Mouse (Mus musculus) forebrain, embryonic 16.5 days (tissue): Measurements from ENCODE around the gene Psg16. TPM values are rescaled to one million over a fixed set of nuclear protein-coding genes. Genes with fewer than 3 reads are reported as not detected.

Experiments
- ATAC-seq: fragments of 200-750 bp; cut with Nextera tagmentation; 2 replicates; pipeline ENCODE4 v1.8.0; 2017; ENCODE audit warnings: mild to moderate bottlenecking, moderate library complexity
- H3K27ac ChIP-seq: fragments of 300-500 bp; sonication (generic); 2 replicates; pipeline ENCODE4 v1.5.1; 2014; ENCODE audit warnings: low read length, control low read depth
- H3K27me3 ChIP-seq: fragments of 300-500 bp; sonication (generic); replicated peaks from 2 replicates; pipeline ENCODE4 v1.6.1; 2014; ENCODE audit warnings: low read length; ENCODE audit not compliant: control insufficient read depth, insufficient read depth
- H3K36me3 ChIP-seq: fragments of 300-500 bp; sonication (generic); 2 replicates; pipeline ENCODE4 v1.6.1; 2014; ENCODE audit not compliant: control insufficient read depth, insufficient read depth
- H3K4me1 ChIP-seq: fragments of 300-500 bp; sonication (generic); replicated peaks from 2 replicates; pipeline ENCODE4 v1.6.1; 2014; ENCODE audit warnings: low read length; ENCODE audit not compliant: control insufficient read depth, insufficient read depth
- H3K4me2 ChIP-seq: fragments of 300-500 bp; sonication (generic); 2 replicates; pipeline ENCODE4 v1.6.1; 2014; ENCODE audit warnings: mild to moderate bottlenecking, low read length, control low read depth
- H3K4me3 ChIP-seq: fragments of 300-500 bp; sonication (generic); replicated peaks from 2 replicates; pipeline ENCODE4 v1.5.1; 2014; ENCODE audit warnings: mild to moderate bottlenecking, low read length, control low read depth
- H3K9ac ChIP-seq: fragments of 300-500 bp; sonication (generic); replicated peaks from 2 replicates; pipeline ENCODE4 v1.6.1; 2014; ENCODE audit warnings: low read depth, low read length, control low read depth
- H3K9me3 ChIP-seq: fragments of 300-500 bp; sonication (generic); 2 replicates; pipeline ENCODE4 v1.6.1; 2016; ENCODE audit warnings: low read length; ENCODE audit not compliant: control insufficient read depth
- WGBS: fragments of 180-500 bp; shearing (Covaris S2); extraction: QIAGEN DNeasy Blood & Tissue Kit; methylation state at CpG from one replicate; pipeline ENCODE4 v1.1.7; 2014; 5-methylcytosine and 5-hydroxymethylcytosine counted together
- polyA plus RNA-seq: library from polyadenylated mRNA; unstranded; fragments of >200 nt; fragmentation: Nextera tagmentation; extraction: Ambion mirVana; gene quantifications from 2 replicates; pipeline ENCODE4 v1.2.1, GENCODE M21; 2015

The Psg16 gene
- 2.2 and 3.4 TPM in 2 replicates for polyA plus RNA-seq

DNA sequence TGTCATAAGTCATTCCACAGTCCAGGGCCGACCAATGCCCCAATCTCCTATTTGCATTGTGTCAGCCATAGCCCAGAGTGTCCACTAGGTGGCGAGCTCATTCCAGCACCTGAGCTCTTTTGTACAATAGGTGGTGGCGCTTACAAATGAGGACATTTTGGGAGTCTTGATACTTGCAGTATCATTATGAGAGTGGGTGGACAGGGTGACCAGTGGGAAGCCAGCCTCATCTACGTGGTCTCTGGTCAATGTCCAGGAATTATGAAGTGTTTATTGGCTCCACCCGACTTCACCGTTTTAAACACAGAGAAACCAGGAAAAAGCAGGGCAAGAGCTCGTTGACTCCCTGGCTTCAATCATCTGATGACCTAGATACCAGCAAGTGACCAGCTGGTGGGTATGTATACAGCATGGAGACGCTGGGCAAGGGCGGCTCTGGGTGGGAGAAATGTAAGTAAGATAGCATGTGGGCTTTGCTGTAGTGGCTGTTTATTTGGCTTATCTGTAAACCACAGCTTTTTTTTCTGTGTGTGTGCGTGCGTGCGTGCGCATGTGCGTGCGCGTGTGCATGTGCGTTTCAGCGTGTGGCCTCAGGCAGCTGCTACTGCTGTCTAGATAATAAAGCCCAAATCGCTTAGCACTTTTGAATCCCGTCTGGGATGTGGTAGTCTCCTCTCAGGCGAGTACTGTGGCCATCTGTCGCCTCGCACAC is at the start of gene Psg16:
Psg16 (plus strand) TSS at position 137 of the 712 bp plus-strand sequence.
- H3K4me1 ChIP-seq, result no peaks in the 10 kb centered on the region
- no peaks in the 10 kb centered on the region for H3K27me3 ChIP-seq
- H3K27ac ChIP-seq, result no peak within 1 kb of the TSS
- WGBS, result 64% methylated on average over 23 of the region's 23 CpGs
- H3K4me2 ChIP-seq, result peak within 1 kb of the TSS; percentile 13
- 0 out of 2 replicates have a peak within 1 kb of the TSS, but pooled peaks have one; percentile 8 for H3K4me3 ChIP-seq
- H3K36me3 ChIP-seq, result no peaks in the 10 kb centered on the region
- no peaks in the 10 kb centered on the region for H3K9me3 ChIP-seq
- peak within 1 kb of the TSS; percentile 12; the same call in 1 of the 2 replicates for H3K9ac ChIP-seq
- peak; percentile 71 for ATAC-seq

- H3K9me3 ChIP-seq, result no peaks in the 10 kb centered on the region
- peaks cover 20% of the 10 kb centered on the region for H3K4me1 ChIP-seq
- 83% methylated on average over 6 of the region's 6 CpGs for WGBS
- H3K4me2 ChIP-seq, result no peak overlapping the region
- H3K4me3 ChIP-seq, result no peak overlapping the region
- ATAC-seq, result no peak
- H3K9ac ChIP-seq, result no peak overlapping the region
- H3K27ac ChIP-seq, result no peak overlapping the region
- peaks cover 10% of the 10 kb centered on the region for H3K36me3 ChIP-seq
- H3K27me3 ChIP-seq, result no peaks in the 10 kb centered on the region
Measured at GRCm38 (mm10) chr7:17024141-17024540, 49.7 kb upstream of the Psg16 start.

- peaks cover 10% of the 10 kb centered on the region for H3K36me3 ChIP-seq
- H3K9ac ChIP-seq, result no peak overlapping the region
- 83% methylated on average over 10 of the region's 10 CpGs for WGBS
- peaks cover 20% of the 10 kb centered on the region for H3K4me1 ChIP-seq
- no peaks in the 10 kb centered on the region for H3K27me3 ChIP-seq
- ATAC-seq, result no peak
- H3K4me3 ChIP-seq, result no peak overlapping the region
- H3K4me2 ChIP-seq, result no peak overlapping the region
- H3K27ac ChIP-seq, result no peak overlapping the region
- no peaks in the 10 kb centered on the region for H3K9me3 ChIP-seq
Measured at GRCm38 (mm10) chr7:17024814-17025504, 48.9 kb upstream of the Psg16 start.

DNA sequence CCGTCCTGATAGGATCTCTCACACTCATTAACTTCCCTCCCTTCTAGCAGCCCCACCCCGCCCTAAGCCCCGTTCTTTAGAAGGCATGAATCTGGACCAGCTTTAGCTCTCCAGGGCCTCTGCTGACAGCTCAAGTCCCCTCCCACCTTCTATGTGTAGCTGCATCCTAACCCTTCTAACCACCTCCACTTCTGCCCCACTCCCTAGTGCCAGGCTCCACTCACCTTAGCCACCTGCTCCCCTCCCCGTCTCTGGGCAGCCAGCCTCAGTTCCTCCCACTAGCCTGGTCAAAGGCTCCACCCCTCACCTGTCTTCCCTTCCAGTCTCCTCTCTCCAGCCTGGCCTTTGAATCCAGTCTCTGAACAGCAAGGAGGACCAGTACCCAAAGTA is 48.3 kb upstream of the Psg16 start:
- no peak overlapping the region for H3K9ac ChIP-seq
- no peak overlapping the region for H3K4me3 ChIP-seq
- H3K4me1 ChIP-seq, result peaks cover 20% of the 10 kb centered on the region
- no peak overlapping the region for H3K4me2 ChIP-seq
- no peak for ATAC-seq
- H3K36me3 ChIP-seq, result peaks cover 10% of the 10 kb centered on the region
- H3K27me3 ChIP-seq, result no peaks in the 10 kb centered on the region
- H3K27ac ChIP-seq, result no peak overlapping the region
- no peaks in the 10 kb centered on the region for H3K9me3 ChIP-seq
- WGBS, result 79% methylated on average over 4 of the region's 4 CpGs

- Histone ChIP-seq H3K27ac (no peak overlapping the region), H3K4me1 (peaks cover 20% of the 10 kb centered on the region), H3K27me3 (no peaks in the 10 kb centered on the region), H3K36me3 (peaks cover 9% of the 10 kb centered on the region), H3K9me3 (no peaks in the 10 kb centered on the region), H3K4me2 (peak overlapping the region; percentile 92), H3K4me3 (no peak overlapping the region), H3K9ac (no peak overlapping the region)
- WGBS, result 86% methylated on average over 9 of the region's 9 CpGs
- no peak for ATAC-seq
Measured at GRCm38 (mm10) chr7:17025896-17026622, 47.8 kb upstream of the Psg16 start.

GRCm38 (mm10) chr7:17026710-17027587 is 46.9 kb upstream of the Psg16 start:
- peak overlapping the region; percentile 98 for H3K4me3 ChIP-seq
- H3K9me3 ChIP-seq, result no peaks in the 10 kb centered on the region
- peak overlapping the region; percentile 53; the same call in 1 of the 2 replicates for H3K27ac ChIP-seq
- H3K9ac ChIP-seq, result peak overlapping the region; percentile 94
- H3K4me2 ChIP-seq, result peak overlapping the region; percentile 92
- peaks cover 3% of the 10 kb centered on the region for H3K36me3 ChIP-seq
- H3K4me1 ChIP-seq, result peaks cover 20% of the 10 kb centered on the region
- peak; percentile 54 for ATAC-seq
- no peaks in the 10 kb centered on the region for H3K27me3 ChIP-seq
- WGBS, result 8% methylated on average over 24 of the region's 24 CpGs

- H3K27ac ChIP-seq, result peak within 1 kb of the TSS; percentile 53; the same call in 1 of the 2 replicates
- H3K9ac ChIP-seq, result peak within 1 kb of the TSS; percentile 94
- peak within 1 kb of the TSS; percentile 92 for H3K4me2 ChIP-seq
- H3K36me3 ChIP-seq, result no peaks in the 10 kb centered on the region
- H3K4me1 ChIP-seq, result peaks cover 20% of the 10 kb centered on the region
- no peaks in the 10 kb centered on the region for H3K27me3 ChIP-seq
- peak within 1 kb of the TSS; percentile 98 for H3K4me3 ChIP-seq
- H3K9me3 ChIP-seq, result no peaks in the 10 kb centered on the region
- WGBS, result under 1% methylated on average over 51 of the region's 58 CpGs
- ATAC-seq, result peak; percentile 82
Measured at GRCm38 (mm10) chr7:17027588-17028343, 46.1 kb upstream of the Psg16 start, which contains the start of gene Ppp5c. TSS of gene Ppp5c (minus strand) at chr7:17027924.

GRCm38 (mm10) chr7:17028923-17029322 is 44.9 kb upstream of the Psg16 start:
- Histone ChIP-seq H3K9me3 (no peaks in the 10 kb centered on the region), H3K4me3 (no peak overlapping the region), H3K9ac (no peak overlapping the region), H3K4me1 (peaks cover 20% of the 10 kb centered on the region), H3K27ac (no peak overlapping the region), H3K4me2 (no peak overlapping the region), H3K36me3 (no peaks in the 10 kb centered on the region), H3K27me3 (no peaks in the 10 kb centered on the region)
- no peak for ATAC-seq
- 76% methylated on average over 7 of the region's 7 CpGs for whole genome bisulfite sequencing
